Mouse (Mus musculus) embryonic facial prominence, embryonic 14.5 days (tissue): ENCODE data around the gene Ubac2. TPM values are rescaled to one million over a fixed set of nuclear protein-coding genes. Genes with fewer than 3 reads are reported as not detected.

Experiments used
- ATAC-seq: fragments of 200-750 bp; cut with Nextera tagmentation; 2 replicates; pipeline ENCODE4 v1.8.0; 2017; ENCODE audit warnings: low read depth, moderate number of reproducible peaks, moderate TSS enrichment
- DNase-seq: peaks from one replicate; pipeline ENCODE4 v3.0.0-alpha.2; 2015; ENCODE audit warnings: low spot score
- H3K27ac ChIP-seq: fragments of 300-500 bp; sonication (generic); replicated peaks from 2 replicates; pipeline ENCODE4 v1.5.1; 2014; ENCODE audit warnings: low read depth, mild to moderate bottlenecking, low read length, moderate library complexity
- H3K27me3 ChIP-seq: fragments of 300-500 bp; sonication (generic); replicated peaks from 2 replicates; pipeline ENCODE4 v1.6.1; 2014; ENCODE audit warnings: low read length; ENCODE audit not compliant: control insufficient read depth, insufficient read depth
- H3K36me3 ChIP-seq: fragments of 300-500 bp; sonication (generic); 2 replicates; pipeline ENCODE4 v1.6.1; 2014; ENCODE audit warnings: low read length, mixed read lengths; ENCODE audit not compliant: control insufficient read depth, insufficient read depth
- H3K4me1 ChIP-seq: fragments of 300-500 bp; sonication (generic); 2 replicates; pipeline ENCODE4 v1.6.1; 2014; ENCODE audit warnings: antibody characterized with exemption, low read length; ENCODE audit not compliant: control insufficient read depth, insufficient read depth
- H3K4me2 ChIP-seq: fragments of 300-500 bp; sonication (generic); 2 replicates; pipeline ENCODE4 v1.6.1; 2014; ENCODE audit warnings: low read depth, mild to moderate bottlenecking, low read length, moderate library complexity, mixed read lengths
- H3K4me3 ChIP-seq: fragments of 300-500 bp; sonication (generic); 2 replicates; pipeline ENCODE4 v1.5.1; 2014; ENCODE audit warnings: low read depth, mild to moderate bottlenecking, low read length
- H3K9ac ChIP-seq: fragments of 300-500 bp; sonication (generic); 2 replicates; pipeline ENCODE4 v1.6.1; 2014; ENCODE audit warnings: low read depth, mild to moderate bottlenecking, low read length, moderate library complexity, mixed read lengths
- H3K9me3 ChIP-seq: fragments of 300-500 bp; sonication (generic); 2 replicates; pipeline ENCODE4 v1.6.1; 2016; ENCODE audit warnings: low read length; ENCODE audit not compliant: control insufficient read depth
- WGBS: fragments of 180-500 bp; shearing (Covaris S2); extraction: QIAGEN DNeasy Blood & Tissue Kit; methylation state at CpG from one replicate; pipeline ENCODE4 v1.1.7; 2014; 5-methylcytosine and 5-hydroxymethylcytosine counted together
- polyA plus RNA-seq: library from polyadenylated mRNA; unstranded; fragments of >200 nt; fragmentation: Nextera tagmentation; extraction: Ambion mirVana; gene quantifications from 2 replicates; pipeline ENCODE4 v1.2.1, GENCODE M21; 2014

Ubac2 gene
- polyA plus RNA-seq, 1 experiment from 2014 or later = 60.1 TPM

- no peak for ATAC-seq
- 89% methylated on average over 7 of the region's 7 CpGs for WGBS
Observed at GRCm38 (mm10) chr14:121912501-121912900, 34.1 kb downstream of the Ubac2 start.

GRCm38 (mm10) chr14:121915143-121915542, 36.7 kb downstream of the Ubac2 start:
- Histone ChIP-seq H3K27ac (no peak overlapping the region), H3K4me3 (no peak overlapping the region), H3K9me3 (no peaks in the 10 kb centered on the region), H3K4me1 (no peaks in the 10 kb centered on the region), H3K36me3 (peaks cover 46% of the 10 kb centered on the region), H3K4me2 (no peak overlapping the region), H3K27me3 (no peaks in the 10 kb centered on the region), H3K9ac (no peak overlapping the region)
- DNase-seq = no peak
- 87% methylated on average over 5 of the region's 5 CpGs for WGBS
- no peak for ATAC-seq

More at GRCm38 (mm10) chr14:121912501-121912900, 34.1 kb downstream of the Ubac2 start:
- no peak for DNase-seq
- Histone ChIP-seq H3K4me2 (no peak overlapping the region), H3K9ac (no peak overlapping the region), H3K27ac (no peak overlapping the region), H3K9me3 (no peaks in the 10 kb centered on the region), H3K4me1 (no peaks in the 10 kb centered on the region), H3K36me3 (peaks cover 62% of the 10 kb centered on the region), H3K27me3 (no peaks in the 10 kb centered on the region), H3K4me3 (no peak overlapping the region)

GRCm38 (mm10) chr14:121915621-121916020, 37.2 kb downstream of the Ubac2 start, which contains the start of gene Gpr18:
Gene Gpr18 (minus strand): TSS chr14:121915781.
- Histone ChIP-seq H3K9ac (no peak within 1 kb of the TSS), H3K4me2 (no peak within 1 kb of the TSS), H3K9me3 (no peaks in the 10 kb centered on the region), H3K27ac (no peak within 1 kb of the TSS), H3K4me3 (no peak within 1 kb of the TSS), H3K36me3 (peaks cover 42% of the 10 kb centered on the region), H3K4me1 (no peaks in the 10 kb centered on the region), H3K27me3 (no peaks in the 10 kb centered on the region)
- WGBS = 64% methylated on average over 8 of the region's 8 CpGs
- no peak for DNase-seq
- ATAC-seq = no peak

DNA sequence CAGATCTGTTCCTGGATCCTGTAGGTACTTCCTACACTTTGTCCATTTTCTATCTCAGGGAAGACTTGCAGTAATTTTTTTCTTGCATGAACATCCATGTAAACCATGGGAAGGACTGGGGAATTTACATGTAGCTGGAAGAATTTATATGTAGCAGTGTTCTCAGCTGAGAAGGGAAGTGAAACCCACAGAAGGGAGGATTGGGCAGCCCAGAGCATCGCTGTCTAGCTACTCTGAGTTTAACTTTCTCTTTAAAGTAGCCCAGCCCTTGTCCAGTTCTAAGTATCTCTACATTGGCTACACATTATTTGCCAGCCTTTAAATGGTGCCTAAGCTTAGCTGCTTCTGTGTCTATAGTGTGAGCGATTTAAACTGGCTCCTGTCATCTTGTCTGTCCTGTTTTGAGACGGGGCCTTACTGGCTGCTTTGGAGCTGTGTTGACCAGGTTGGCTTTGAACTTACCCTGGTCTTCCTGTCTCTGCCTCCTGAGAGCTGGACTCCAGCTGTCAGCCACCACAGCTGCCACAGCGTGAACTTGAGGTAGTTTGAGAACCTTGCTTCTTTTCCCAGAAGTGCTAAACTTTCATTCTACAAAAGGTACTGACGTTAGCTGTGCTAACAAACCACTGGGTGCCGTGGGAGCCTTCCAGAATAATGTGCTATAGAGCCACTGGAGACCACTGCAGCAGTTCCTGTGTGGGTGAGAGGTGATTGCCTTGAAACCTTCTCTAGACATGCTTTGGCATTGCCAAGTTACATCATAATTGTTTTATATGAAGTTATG, 38.1 kb downstream of the Ubac2 start:
- Histone ChIP-seq H3K4me1 (no peaks in the 10 kb centered on the region), H3K36me3 (peaks cover 36% of the 10 kb centered on the region), H3K9ac (no peak overlapping the region), H3K9me3 (no peaks in the 10 kb centered on the region), H3K4me2 (no peak overlapping the region), H3K4me3 (no peak overlapping the region), H3K27me3 (no peaks in the 10 kb centered on the region), H3K27ac (no peak overlapping the region)
- DNase-seq (no peak), ATAC-seq (no peak)
- 80% methylated on average over 6 of the region's 6 CpGs for WGBS

DNA sequence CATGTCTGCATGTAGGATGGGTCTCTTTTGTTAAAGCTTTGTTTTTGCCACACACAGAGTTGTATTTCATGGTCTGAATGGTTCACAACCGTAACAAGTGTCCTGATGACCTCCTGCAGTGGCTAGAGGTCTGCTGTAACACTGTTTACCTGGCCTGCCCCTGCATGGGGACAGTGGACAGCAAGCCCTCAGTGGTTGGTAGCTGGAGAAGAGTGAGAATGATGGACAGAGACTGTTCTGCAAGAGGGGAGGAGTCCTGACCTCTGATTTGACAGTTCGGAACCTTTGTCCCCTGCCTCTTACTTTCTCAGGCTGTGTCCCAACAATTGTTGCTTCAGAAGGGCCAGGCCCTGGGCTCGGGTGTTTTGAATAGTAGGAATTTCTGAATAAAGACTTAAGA, 39.8 kb downstream of the Ubac2 start:
- 79% methylated on average over 3 of the region's 3 CpGs for WGBS
- ATAC-seq = no peak

DNA sequence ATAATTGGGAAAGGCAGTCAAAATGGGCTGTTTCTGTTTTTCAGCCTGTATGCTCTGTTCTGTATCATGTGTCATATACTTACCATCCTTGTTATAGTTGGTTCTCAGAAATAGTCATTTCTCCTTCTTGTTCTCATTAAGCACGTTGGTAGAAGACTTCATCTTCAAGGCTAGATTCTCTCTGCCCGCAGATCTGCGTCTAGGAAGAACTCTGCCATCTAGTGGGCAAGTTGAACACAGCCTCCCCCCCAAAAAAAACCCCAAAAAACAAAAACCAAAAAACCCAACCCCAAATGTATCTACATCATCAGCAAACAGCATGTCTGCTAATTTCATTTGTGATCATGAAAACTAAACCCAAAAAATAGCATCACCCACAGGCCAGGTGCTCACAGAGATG, 41.3 kb downstream of the Ubac2 start:
- Histone ChIP-seq H3K9ac (no peak overlapping the region), H3K9me3 (no peaks in the 10 kb centered on the region), H3K4me3 (no peak overlapping the region), H3K27ac (no peak overlapping the region), H3K36me3 (peaks cover 21% of the 10 kb centered on the region), H3K27me3 (no peaks in the 10 kb centered on the region), H3K4me2 (no peak overlapping the region), H3K4me1 (no peaks in the 10 kb centered on the region)
- WGBS = 23% methylated on average over 3 of the region's 3 CpGs
- ATAC-seq (no peak), DNase-seq (peak; percentile 53)

More for the DNA sequence above, 39.8 kb downstream of the Ubac2 start:
- Histone ChIP-seq H3K27me3 (no peaks in the 10 kb centered on the region), H3K4me3 (no peak overlapping the region), H3K4me2 (no peak overlapping the region), H3K27ac (no peak overlapping the region), H3K9me3 (no peaks in the 10 kb centered on the region), H3K9ac (no peak overlapping the region), H3K36me3 (peaks cover 21% of the 10 kb centered on the region), H3K4me1 (no peaks in the 10 kb centered on the region)
- no peak for DNase-seq

GRCm38 (mm10) chr14:121920511-121921124, 42.2 kb downstream of the Ubac2 start:
- 78% methylated on average over 11 of the region's 12 CpGs for WGBS
- ATAC-seq (no peak), DNase-seq (no peak)
- Histone ChIP-seq H3K27me3 (no peaks in the 10 kb centered on the region), H3K9ac (no peak overlapping the region), H3K36me3 (peaks cover 21% of the 10 kb centered on the region), H3K4me2 (no peak overlapping the region), H3K27ac (no peak overlapping the region), H3K4me1 (no peaks in the 10 kb centered on the region), H3K9me3 (no peaks in the 10 kb centered on the region), H3K4me3 (no peak overlapping the region)

GRCm38 (mm10) chr14:121922016-121922415, 43.6 kb downstream of the Ubac2 start:
- ATAC-seq (no peak), DNase-seq (no peak)
- no peak overlapping the region for H3K4me2 ChIP-seq
- WGBS = 86% methylated on average over 4 of the region's 4 CpGs
- no peak overlapping the region for H3K27ac ChIP-seq
- H3K9me3 ChIP-seq = no peaks in the 10 kb centered on the region
- H3K4me3 ChIP-seq = no peak overlapping the region
- H3K36me3 ChIP-seq = peaks cover 9% of the 10 kb centered on the region; the same call in 1 of the 2 replicates
- no peaks in the 10 kb centered on the region for H3K27me3 ChIP-seq
- no peak overlapping the region for H3K9ac ChIP-seq
- H3K4me1 ChIP-seq = no peaks in the 10 kb centered on the region
